Mouse (Mus musculus) testis, adult 2 months (tissue): ENCODE data around the gene Aurka.

ENCODE experiments used
- CTCF ChIP-seq: fragments of 200-500 bp; IDR thresholded peaks from 2 replicates; pipeline ENCODE4 v1.5.1; 2012; ENCODE audit warnings: low read depth, mild to moderate bottlenecking, inconsistent platforms, low read length, moderate library complexity; ENCODE audit not compliant: control insufficient read depth, insufficient read depth, insufficient replicate concordance
- POLR2A ChIP-seq: fragments of 200-500 bp; IDR thresholded peaks from 2 replicates; pipeline ENCODE4 v1.6.1; 2012; ENCODE audit warnings: low read depth, mild to moderate bottlenecking, inconsistent platforms, low read length, moderate library complexity; ENCODE audit not compliant: control insufficient read depth

GRCm38 (mm10) chr2:172390341-172390740, 20.0 kb upstream of the Aurka start:
- TF ChIP-seq CTCF (no peak), POLR2A (no peak)
